Mouse (Mus musculus): ENCODE measurements around the gene Mmp19.

Gene Mmp19

DNA sequence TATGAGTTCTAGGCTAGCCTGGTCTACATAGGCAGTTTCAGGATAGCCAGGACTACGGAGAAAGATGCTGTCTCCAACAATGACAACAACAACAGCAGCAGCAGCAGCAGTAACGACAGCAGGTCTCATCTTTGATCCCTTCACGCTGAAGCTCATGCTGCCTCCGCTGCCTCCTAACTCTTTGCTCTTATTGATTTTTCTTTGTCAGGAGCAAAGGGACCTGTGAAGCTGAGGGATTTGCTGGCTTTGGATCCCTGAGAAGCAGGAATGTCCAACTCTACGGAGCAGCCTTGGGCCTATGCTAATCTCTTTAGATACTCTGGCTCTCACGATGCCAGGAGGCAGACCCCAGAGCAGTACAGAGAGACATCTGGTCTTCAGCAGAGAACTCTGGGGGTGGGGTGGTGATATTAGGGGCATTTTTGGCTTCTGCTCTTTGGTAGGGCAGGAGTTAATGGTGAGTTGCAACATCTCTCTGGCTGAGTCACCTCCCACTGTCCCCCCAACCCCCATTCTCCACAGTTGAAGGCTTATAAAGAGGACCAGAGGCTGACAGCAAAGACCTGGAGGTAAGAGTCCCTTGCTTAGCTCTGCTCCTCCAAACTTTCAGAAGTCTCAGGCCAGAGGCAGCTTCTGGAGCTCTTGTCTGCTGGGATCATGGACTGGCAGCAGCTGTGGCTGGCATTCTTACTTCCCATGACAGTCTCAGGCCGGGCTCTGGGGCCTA is at the start of gene Mmp19:
TSS of gene Mmp19 (plus strand) at position 513 of the 727 bp plus-strand sequence.
- DNase-seq (ENCODE audit: low spot score in 2 of 2), result no peak

DNA sequence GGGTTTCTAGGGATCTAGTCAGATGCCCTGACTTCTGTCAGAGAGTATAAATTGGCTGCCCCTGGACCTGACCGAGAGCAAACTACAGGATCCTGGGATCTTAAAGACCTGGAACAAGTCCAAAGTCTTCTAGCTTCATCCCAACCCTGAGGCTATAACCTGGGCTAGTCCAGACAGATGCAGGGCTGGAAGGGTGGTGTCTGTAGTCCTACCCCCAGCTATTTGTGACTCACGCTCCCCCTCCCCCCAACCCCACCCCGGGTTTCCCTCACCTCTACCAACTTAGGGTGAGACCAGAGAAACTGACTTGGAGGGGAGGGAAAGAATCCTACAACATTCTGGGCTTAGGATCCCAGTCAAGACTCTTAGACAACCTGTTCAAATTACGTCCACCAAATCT is 48.1 kb upstream of the Mmp19 start:
- no peak for DNase-seq (ENCODE audit: low spot score in 2 of 2)

DNA sequence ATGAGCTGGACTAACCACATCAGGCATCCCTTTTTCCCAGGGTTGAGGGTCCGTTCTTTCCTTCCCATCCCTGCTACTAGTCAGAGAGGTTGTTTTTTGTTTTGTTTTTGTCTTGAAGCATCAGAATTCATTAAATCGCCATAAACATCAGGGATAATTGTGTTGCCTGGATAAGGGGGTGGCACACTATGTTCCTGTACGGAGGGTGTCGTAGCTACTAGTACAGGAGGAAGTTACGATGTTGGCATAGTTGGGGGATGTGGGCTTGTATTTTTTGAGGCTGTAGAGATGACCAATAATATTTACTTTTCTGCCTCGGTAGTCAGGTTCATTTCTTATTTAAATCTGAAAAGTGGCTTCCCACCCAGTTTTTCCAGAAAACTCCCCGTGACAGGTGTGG is 47.5 kb upstream of the Mmp19 start:
- DNase-seq (ENCODE audit: low spot score in 2 of 2), result peak in 1 of 2 experiments; percentile 49

DNA sequence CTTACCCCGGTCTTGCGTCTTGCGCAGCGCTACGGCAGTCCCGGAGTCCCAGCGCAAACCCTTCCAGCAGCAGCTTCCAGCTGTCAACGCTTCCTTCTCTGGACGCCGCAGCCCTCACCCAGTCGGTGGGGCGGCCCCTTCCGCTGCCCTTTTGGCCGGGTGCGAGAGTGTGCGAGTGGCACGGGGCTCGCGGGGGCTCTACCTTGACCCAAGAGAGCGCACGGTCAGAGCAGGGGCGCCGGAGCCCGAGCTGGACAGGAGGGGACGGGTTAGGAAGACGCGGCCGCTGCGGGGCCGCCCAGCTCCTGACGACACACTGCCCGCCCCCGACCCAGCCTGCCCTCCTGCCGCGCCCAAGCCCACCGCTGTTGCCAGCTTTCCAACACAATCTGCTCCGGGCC is 46.9 kb upstream of the Mmp19 start:
- peak; percentile 53 to 59 for DNase-seq (ENCODE audit: low spot score in 2 of 2)

DNA sequence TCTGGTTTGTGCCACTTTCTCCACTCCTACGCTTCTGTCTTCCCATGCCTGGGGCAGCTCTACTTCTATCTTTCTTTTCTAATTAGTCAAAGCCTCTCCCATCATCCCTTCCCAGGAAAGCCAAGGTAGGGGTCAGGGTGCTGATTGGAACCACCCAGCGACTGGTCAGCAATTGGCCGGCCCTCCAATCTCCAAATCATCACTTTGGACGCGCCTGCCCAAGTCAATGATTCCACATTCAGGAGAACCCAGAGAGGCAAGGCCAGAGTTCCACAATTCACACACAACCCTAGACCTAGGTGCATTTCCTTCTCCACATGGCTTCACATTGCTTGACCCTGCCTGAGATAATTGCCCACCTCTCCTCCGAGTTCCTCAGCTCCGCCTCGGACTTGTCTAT is 46.5 kb upstream of the Mmp19 start:
- peak in 1 of 2 experiments; percentile 18 for DNase-seq (ENCODE audit: low spot score in 2 of 2)

DNA sequence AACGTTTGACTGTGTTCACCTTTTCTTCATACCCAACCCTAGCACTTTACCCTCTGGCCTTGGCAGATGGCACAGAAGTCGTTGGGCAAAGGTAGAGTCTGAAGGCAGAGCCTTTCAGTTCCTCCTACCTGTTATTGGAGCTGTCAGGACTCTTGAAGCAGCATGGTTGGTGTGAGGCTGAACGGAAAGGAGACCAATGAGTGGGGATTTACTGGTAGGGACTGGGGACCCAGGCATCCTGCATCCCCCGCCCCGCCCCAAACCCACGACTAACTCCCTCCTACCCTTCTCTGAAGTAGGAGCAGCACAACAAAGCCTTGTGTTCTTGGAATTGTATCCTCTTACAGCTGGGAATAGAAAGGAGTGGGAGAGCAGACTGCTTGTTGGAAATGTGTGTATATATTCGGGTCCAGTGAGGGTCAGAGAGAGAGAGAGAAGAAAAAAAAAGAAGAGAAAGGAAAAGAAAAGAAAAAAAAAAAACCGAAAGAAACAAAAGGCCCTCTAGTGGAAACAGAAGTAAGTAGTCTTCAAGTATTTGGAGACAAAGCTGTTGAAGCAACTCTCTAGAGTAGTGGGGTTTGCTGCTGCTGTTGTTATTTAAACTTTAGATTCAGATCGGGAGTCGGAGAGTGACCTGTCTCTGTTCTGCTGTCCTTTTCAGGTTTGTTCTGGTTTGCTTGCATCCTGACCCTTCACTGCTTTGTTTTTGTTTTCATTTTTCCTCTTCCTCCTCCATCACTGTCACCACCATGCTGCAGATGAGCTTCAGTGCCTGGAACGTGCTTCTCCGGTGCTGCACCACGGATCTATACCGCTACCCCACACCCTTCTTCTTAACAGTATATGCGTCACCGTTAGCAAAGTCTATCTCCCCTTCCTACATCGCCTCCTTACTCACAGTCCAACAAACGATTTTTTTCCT is 45.8 kb upstream of the Mmp19 start, which contains the start of gene Dgka:
TSS of gene Dgka (minus strand) at position 176 of the 922 bp plus-strand sequence.
- DNase-seq (ENCODE audit: low spot score in 2 of 2), result peak; percentile 73 to 79

DNA sequence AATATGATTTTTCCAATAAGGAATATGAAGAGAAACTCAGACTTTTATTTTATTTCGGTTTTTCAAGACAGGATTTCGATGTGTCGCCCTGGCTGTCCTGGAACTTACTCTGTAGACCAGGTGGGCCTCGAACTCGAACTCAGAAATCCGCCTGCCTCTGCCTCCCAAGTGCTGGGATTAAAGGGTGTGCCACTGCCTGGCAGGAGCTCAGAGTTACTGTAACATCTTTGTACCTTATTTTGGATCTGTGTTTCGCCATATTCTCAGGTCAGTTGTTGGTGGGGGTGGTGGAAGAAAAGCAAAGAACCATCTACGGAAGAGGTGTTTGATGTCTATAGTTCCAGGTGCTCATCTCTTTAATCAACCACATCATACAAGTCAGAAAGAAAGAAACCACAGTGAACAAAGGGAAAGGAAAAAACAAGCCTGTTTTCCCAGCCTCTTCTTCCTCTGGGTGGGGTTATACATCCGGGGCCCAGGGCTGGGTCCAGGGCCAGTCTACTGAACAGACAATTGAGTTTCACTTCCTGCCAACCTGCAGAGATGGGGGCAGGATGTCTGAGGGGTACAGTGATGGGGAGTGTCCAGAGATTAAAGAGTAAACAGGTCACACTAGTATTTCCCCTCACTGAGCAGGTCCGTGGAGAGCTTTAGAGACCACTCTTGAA is 44.6 kb upstream of the Mmp19 start:
- DNase-seq (ENCODE audit: low spot score in 2 of 2), result peak; percentile 92 to 93

DNA sequence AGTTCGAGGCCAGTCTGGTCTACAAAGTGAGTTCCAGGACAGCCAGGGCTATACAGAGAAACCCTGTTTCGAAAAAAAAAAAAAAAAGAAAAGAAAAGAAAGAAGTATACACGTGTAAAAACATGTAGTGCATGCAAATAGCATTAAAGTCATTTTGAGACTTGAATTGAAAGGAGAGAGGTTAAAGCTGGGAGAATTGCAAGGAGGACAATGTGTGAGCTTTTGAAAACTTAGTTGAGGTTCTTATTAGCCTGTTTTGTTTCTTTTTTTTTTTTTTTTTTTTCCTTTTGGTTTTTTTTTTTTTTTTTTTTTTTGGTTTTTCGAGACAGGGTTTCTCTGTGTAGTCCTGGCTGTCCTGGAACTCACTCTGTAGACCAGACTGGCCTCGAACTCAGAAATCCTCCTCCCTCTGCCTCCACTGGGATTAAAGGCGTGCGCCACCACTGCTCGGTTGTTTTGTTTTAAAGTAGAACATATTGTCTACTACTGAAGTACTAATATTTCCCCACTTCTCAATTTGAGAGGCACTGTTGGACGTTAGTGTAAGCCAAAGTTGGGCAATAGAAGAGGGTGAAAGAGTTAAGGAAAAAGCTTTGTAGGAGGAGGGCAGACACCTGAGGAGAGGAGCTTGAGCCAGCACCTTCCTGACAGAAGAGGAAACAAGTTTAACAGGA is 43.6 kb upstream of the Mmp19 start:
- no peak for DNase-seq (ENCODE audit: low spot score in 2 of 2)

DNA sequence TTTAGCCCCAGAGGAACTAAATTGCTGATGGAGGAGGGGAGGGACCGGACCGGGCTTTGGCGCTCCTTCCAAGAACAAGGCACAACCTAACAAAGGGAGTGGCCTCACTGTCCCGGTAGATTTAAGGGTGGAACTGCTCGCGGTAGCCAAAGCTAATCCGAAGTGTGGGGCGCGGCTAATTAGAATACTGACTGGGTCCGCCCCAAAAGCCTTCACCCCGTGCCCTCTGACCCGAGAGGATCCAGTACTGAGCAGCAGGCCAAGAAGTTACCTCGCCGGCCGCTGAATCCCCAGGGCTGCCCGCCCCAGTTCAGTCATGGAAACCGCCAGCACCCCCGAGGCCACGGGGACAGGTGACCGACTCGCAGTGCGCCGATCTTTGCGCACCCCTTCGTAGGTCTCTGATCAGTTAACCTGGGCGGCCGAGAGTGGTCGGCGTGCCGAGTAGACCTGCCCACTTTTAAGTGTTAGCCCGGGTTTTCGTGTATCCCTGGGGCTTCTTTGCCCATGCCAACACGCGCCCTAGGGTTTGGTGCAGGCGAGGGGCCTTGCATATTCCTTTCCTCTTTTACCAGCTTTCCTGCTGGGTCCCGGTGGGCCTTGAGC is 43.0 kb upstream of the Mmp19 start, which contains the start of gene Pym1:
TSS of gene Pym1 (plus strand) at position 244 of the 606 bp plus-strand sequence.
- peak; percentile 88 to 91 for DNase-seq (ENCODE audit: low spot score in 2 of 2)

DNA sequence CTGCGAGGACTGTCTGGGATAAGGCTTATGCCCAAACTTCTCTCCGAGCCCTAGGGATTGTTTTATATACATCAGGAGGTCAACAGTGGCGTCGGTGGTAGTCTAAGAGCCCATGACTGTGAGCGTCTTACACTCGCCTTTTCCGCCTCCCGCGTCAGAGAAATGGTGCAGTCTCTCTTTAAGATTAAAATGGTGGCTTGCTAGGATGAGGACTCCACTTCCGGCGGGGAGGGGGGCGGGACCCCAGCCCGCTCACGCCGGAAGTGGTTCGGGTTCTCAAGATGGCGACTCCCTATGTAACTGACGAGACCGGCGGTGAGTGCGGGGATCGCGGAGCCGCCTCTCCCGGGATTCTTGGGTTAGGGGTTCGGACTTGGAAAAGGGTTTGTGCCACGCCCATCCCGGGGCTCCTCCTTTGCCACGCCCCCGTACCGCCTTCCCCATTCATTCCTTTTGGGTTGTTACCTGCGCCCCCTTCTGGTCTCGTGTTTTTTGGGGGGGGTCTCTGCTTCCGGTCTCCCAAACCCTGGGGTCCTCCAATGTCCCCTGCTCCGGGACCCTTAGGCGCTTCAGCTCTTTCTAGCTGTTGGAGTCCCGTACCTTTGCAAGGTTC is 42.4 kb upstream of the Mmp19 start:
- peak; percentile 68 to 78 for DNase-seq (ENCODE audit: low spot score in 2 of 2)

DNA sequence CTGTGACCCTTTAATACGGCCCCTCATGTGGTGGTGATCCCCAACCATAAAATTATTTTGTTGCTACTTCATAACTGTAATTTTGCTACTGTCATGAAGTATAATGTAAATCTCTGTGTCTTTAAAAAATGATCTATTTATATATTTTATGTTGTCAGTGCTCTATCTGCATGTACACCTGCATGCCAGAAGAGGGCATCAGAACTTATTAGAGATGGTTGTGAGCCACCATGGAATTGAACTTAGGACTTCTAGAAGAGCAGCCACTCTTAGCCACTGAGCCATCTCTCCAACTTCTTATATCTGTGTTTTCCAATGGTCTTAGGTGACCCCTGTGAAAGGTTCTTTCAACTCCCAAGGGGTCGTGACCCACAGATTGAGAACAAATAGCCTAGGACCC is 17.8 kb upstream of the Mmp19 start:
- no peak for DNase-seq (ENCODE audit: low spot score in 2 of 2)

DNA sequence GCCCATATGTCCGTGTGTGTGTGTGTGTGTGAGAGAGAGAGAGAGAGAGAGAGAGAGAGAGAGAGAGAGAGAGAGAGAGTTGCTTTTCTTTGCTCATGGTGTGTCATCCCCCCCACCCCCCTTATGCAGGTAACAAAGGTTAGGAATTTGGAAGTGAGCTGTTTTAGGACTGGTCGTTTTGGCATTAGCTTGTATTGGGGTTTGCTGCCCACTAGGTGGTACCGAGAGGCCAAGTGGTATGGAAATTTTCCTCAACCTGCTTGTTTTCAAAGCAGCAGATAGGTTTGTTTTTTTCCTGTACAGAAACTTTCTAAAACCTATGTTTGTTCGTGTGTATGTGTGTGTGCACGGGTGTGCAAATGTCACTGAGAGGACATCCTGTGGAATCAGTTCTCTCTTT is 17.0 kb upstream of the Mmp19 start:
- no peak for DNase-seq (ENCODE audit: low spot score in 2 of 2)

DNA sequence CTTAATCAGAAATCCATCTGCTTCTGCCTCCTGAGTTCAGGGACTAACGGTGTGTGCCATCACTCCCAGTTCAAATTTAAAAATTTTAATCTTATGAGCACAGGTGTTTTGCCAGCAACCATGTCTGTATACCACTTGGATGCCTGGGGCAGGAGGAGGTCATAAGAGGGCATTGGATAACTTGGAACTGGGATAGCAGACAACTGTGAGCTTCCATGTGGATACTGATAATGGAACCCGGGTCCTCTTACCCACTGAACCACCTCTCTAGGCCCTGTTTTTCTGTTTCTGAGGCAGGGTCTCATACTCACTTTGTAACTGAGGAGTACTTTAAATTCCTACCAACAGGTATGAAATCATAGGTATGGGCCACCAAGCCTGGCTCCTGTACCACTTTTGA is 12.3 kb upstream of the Mmp19 start:
- DNase-seq (ENCODE audit: low spot score in 2 of 2), result no peak

DNA sequence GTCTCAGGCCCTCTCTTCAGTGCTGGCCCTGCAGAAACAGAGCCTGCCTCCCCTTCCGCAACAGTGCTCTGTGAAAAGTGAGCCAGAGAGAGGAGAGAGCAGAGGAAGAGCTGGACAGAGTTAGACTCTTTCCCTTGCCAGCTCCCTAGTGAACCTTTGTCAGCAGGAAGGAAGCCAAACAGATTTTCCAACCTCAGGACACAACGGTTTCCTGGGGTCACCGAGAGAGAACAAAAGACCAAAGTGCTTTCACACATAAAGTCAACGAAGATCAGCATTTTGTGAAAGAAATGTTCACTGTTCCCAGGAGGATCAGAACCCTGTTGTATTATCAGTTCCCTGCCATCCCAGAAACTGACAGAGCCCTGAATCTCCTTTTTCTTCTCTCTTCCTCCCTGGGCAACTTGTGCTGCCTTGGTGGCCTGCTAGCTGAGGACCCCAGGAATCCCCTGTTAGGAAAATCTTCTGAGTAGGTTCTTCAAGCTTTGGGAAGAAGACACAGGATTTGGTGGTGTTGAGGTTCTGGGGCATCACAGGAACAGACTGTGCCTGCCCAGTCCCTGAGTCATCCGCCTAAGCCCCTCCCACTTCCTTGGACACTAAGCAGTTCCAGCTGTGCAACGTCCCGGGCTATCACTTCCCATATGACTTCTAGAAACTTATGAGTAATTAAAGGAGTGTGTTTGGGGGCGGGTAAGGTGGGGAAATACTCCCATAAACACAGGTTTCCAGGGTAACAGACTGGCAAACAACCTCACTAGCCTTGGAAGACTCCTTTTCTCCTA is 11.5 kb upstream of the Mmp19 start:
- peak; percentile 40 to 50 for DNase-seq (ENCODE audit: low spot score in 2 of 2)

DNA sequence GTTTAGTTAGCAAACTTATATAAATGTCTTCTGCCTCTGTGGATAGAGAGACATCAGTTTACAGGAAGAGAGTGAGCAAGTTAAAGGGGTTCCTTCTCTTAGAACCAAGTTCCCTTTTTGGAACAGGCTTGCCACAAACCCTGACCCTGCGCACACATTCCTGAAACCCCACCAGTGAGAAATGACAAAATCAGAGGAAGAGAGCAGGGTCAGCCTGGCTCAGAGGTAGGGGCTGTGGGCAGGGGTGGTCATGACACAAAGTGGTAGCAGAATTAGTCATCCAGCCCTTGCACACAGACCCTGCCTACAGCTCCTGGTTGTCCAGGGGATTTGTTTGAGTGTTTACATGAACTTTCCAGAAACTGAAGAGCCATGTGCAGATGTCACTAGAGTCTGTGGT is 10.5 kb upstream of the Mmp19 start:
- DNase-seq (ENCODE audit: low spot score in 2 of 2), result no peak

DNA sequence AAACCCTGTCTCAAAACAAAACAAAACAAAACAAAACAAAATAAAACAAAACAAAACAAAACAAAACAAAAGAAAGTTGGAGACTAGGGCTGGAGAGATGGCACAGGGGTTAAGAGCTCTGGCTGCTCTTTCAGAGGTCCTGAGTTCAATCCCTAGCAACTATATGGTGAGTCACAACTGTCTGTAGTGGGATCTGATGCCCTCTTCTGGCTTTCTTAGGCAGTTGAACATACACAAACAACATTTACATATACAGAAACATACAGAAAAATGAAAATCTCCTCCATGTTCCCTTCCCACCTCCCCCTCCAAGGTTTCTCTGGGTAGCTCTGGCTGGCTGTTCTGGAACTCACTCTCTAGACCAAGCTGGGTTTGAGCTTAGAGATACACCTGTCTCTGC is 1.3 kb downstream of the Mmp19 start:
- no peak for DNase-seq (ENCODE audit: low spot score in 2 of 2)

DNA sequence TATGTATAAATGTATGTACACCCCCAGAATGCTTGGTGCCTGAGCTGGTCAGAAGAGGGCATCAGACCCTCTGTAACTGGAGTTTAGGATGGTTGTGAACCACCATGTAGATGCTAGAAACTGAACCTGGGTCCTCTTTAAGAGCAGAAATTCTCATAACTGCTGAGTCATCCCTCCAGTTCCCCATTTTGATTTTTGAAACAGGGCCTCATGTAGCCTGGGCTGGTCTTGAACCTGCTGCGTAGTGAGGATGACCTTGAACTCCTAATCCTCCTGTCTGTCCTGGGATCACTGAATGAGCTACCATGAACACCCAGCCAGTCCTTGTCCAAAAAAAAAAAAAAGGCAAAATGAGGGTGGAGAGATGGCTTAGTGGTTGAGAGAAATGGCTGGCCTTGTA is 2.5 kb downstream of the Mmp19 start:
- no peak for DNase-seq (ENCODE audit: low spot score in 2 of 2)

DNA sequence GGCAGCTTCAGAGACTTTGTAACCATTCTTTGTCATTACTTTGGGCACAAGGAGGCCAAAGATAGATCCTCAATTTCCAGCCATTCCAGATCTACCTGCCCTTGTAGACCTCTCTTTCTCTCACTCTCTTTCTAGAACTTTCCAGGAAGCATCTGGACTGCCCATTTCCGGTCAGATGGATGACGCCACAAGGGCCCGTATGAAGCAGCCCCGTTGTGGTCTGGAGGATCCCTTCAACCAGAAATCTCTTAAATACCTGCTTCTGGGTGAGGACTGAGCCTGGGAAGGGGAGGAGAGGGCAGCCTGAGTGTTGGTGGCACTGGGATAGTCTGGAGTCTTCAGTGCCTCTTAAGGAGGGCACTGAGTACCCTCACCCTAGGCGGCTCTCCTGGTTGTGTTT is 3.7 kb downstream of the Mmp19 start:
- DNase-seq (ENCODE audit: low spot score in 2 of 2), result no peak

DNA sequence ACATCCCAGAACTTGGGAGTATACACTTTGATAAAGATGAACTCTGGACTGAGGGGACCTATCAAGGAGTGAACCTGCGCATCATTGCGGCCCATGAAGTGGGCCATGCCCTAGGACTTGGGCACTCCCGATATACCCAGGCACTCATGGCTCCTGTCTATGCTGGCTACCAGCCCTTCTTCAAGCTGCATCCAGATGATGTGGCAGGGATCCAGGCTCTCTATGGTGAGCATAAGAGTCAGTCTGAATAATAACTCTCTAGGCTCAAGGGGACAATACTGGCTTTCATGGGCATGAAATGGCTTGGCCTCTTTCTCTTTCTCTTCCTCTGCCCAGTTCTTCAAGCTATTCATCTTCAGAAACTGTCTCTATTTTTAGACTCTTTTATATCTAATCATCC is 4.9 kb downstream of the Mmp19 start:
- no peak for DNase-seq (ENCODE audit: low spot score in 2 of 2)

DNA sequence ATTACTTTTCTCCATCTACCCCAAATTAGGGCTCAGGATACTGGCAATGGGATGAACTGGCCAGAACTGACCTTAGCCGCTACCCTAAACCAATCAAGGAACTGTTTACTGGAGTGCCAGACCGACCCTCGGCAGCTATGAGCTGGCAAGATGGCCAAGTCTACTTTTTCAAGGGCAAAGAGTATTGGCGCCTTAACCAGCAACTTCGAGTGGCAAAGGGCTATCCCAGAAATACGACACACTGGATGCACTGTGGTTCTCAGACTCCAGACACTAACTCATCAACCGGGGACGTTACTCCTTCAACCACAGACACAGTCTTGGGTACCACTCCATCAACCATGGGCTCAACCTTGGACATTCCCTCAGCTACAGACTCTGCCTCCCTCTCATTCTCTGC is 8.0 kb downstream of the Mmp19 start:
- DNase-seq (ENCODE audit: low spot score in 2 of 2), result no peak

Measured in spleen, postnatal 36 days (tissue).